Mouse (Mus musculus) thymus, adult 2 months (tissue): ENCODE data around the gene Akap3.

Source experiments
- CTCF ChIP-seq: fragments of 200-500 bp; IDR thresholded peaks from 2 replicates; pipeline ENCODE4 v1.5.1; 2012; ENCODE audit warnings: mild to moderate bottlenecking, control low read depth, low read length, moderate library complexity, borderline replicate concordance; ENCODE audit not compliant: control insufficient read depth, poor library complexity, insufficient read depth; ENCODE audit errors: extremely low read depth
- POLR2A ChIP-seq: fragments of 200-500 bp; IDR thresholded peaks from 2 replicates; pipeline ENCODE4 v1.6.1; 2012; ENCODE audit warnings: mild to moderate bottlenecking, low read length, control low read depth, moderate library complexity; ENCODE audit not compliant: control insufficient read depth, poor library complexity, insufficient read depth; ENCODE audit errors: extremely low read depth

DNA sequence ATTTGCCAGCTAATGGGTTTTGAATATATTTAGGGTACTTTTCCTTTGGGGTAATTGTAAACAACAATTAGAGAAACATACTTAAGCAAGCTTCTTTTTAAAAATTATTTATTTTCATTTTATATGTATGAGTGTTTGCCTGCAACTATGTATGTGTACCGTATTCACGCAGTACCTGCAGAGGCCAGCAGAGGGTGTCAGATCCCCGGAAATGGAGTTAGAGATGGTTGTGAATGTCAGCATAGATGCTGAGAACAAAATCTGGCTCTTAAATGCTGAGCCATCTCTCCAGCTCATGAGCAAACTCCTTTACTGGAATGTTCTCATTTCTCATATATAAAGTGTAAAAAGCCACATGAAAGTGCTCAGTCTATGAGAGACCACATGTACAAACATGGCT lies 46.1 kb upstream of the Akap3 start:
- TF ChIP-seq CTCF (no peak), POLR2A (no peak)
